In the genomic region with DNA sequence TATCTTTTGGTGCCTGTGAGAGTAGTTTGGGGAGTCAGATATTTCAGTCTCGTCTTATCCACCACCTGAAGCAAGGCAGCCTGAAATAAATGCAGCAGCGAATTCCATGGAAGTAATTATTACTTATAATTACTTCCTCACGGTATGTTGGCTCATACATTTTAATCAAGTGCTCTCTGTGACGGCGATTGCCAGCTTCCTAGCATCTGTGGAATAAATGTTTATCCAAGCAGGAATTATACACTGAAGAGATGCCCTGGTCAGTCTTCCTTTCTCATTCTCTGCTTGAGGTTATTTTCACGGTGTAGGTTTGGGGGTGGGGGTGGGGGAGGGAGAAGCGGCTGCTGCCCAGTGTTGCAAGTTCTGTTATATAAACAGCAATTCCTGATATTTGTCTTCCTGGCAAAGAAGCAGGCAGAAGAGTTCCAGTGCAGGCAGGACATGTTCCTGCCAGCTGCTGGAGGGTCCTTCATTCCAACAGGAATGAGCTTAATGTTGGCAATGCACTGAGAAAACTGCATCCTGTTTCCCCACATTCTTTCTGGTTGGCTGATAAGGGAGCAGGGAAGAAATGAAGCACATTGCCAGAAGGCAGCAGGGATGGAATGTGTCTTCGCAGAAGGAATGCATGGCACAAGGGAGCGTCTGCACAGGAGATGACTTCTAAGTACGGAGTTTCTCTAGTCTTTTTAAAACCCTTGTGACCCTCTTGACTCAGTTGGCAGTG, we compare ENCODE assay signal across 9 mouse cellular contexts. TPM values are rescaled to one million over a fixed set of nuclear protein-coding genes. Genes with fewer than 3 reads are reported as not detected.
A peak's percentile ranks its signal among the peaks of the same experiment; 100 is the strongest.
DNase-seq lines count a peak whose midpoint lies in the region; ATAC-seq and TF ChIP-seq lines count a peak whose summit lies in the region.
"Had no signal": no experiment of that assay in that cellular context is flagged by ENCODE, and none has a peak within 500 bp of the region (broad histone marks: within the 10 kb centered on the region; RNA-seq: fewer than 3 reads in every experiment).

No protein-coding gene starts in this region.

- H3K4me1 ChIP-seq in embryonic facial prominence, embryonic 14.5 days (ENCODE audit: control insufficient read depth, insufficient read depth, low read length), result peaks cover 5% of the 10 kb centered on the region; the same call in 1 of the 2 replicates
- H3K4me1 ChIP-seq in lung, adult 2 months (ENCODE audit: control insufficient read depth, insufficient read depth, low read length), result 0 out of 2 replicates have a peak, but pooled peaks cover 2% of the 10 kb centered on the region
- H3K4me1 ChIP-seq in kidney, embryonic 16.5 days (ENCODE audit: insufficient read depth, low read length), result peaks cover 10% of the 10 kb centered on the region

- no peak for TF ChIP-seq CTCF in layer of hippocampus, adult 2 months (conservative IDR thresholded peaks at IDR 0.05)
- TF ChIP-seq CTCF in lung, adult 2 months (IDR thresholded peaks at IDR 0.05; ENCODE audit: insufficient read depth, low read length), result no peak

- H3K36me3 ChIP-seq in embryonic facial prominence, embryonic 14.5 days (ENCODE audit: control insufficient read depth, insufficient read depth, low read length), result no peaks in the 10 kb centered on the region
- H3K36me3 ChIP-seq in kidney, embryonic 16.5 days (ENCODE audit: insufficient read depth, low read length), result no peaks in the 10 kb centered on the region

- peak in 1 of 2 experiments; percentile 26 for DNase-seq in layer of hippocampus, adult 2 months (ENCODE audit: low spot score in 2 of 2)
- no peak for DNase-seq in layer of hippocampus, postnatal 10 days (ENCODE audit: low spot score in 2 of 2)
- DNase-seq in embryonic facial prominence, embryonic 14.5 days (ENCODE audit: low spot score), result peak; percentile 62
- DNase-seq in lung, adult 2 months, result peak; percentile 12
- DNase-seq in retina, embryonic 14.5 days (ENCODE audit: low spot score), result peak; percentile 41
- no peak for DNase-seq in thymus, postnatal 0 days (ENCODE audit: low spot score)
- DNase-seq in spleen, postnatal 4 days (ENCODE audit: low spot score in 2 of 2), result no peak

- no peak for ATAC-seq in embryonic facial prominence, embryonic 14.5 days (ENCODE audit: low read depth)
- ATAC-seq in kidney, embryonic 16.5 days (ENCODE audit: low FRiP score, low TSS enrichment), result no peak; the same call in 1 of the 2 replicates

- H3K27ac ChIP-seq in layer of hippocampus, adult 2 months, result peak overlapping the region; percentile 36; the same call in 1 of the 2 replicates
- no peak overlapping the region for H3K27ac ChIP-seq in embryonic facial prominence, embryonic 14.5 days (replicated peaks; ENCODE audit: low read depth, low read length)
- H3K27ac ChIP-seq in kidney, embryonic 16.5 days (ENCODE audit: low read length), result no peak overlapping the region

- H3K4me2 ChIP-seq in embryonic facial prominence, embryonic 14.5 days (ENCODE audit: low read depth, low read length), result no peak overlapping the region; the same call in 1 of the 2 replicates
- H3K4me2 ChIP-seq in kidney, embryonic 16.5 days (replicated peaks; ENCODE audit: low read depth, low read length), result no peak overlapping the region; the same call in 1 of the 2 replicates

- no peaks in the 10 kb centered on the region for H3K27me3 ChIP-seq in embryonic facial prominence, embryonic 14.5 days (replicated peaks; ENCODE audit: control insufficient read depth, insufficient read depth, low read length)
- H3K27me3 ChIP-seq in kidney, embryonic 16.5 days (ENCODE audit: insufficient read depth, low read length), result no peaks in the 10 kb centered on the region

- no peak overlapping the region for H3K9ac ChIP-seq in embryonic facial prominence, embryonic 14.5 days (ENCODE audit: low read depth, low read length)
- no peak overlapping the region for H3K9ac ChIP-seq in kidney, embryonic 16.5 days (replicated peaks; ENCODE audit: low read length)

- H3K4me3 ChIP-seq in layer of hippocampus, adult 2 months, result no peak overlapping the region
- H3K4me3 ChIP-seq in embryonic facial prominence, embryonic 14.5 days (ENCODE audit: low read depth, low read length), result no peak overlapping the region
- H3K4me3 ChIP-seq in lung, adult 2 months (replicated peaks; ENCODE audit: extremely low read depth, low read depth, low read length), result no peak overlapping the region
- H3K4me3 ChIP-seq in kidney, embryonic 16.5 days (ENCODE audit: low read length), result no peak overlapping the region

- no peaks in the 10 kb centered on the region for H3K9me3 ChIP-seq in embryonic facial prominence, embryonic 14.5 days (ENCODE audit: control insufficient read depth, low read length)
- no peaks in the 10 kb centered on the region for H3K9me3 ChIP-seq in kidney, embryonic 16.5 days (ENCODE audit: low read length)

- WGBS in embryonic facial prominence, embryonic 14.5 days, result 21% methylated on average over 10 of the region's 10 CpGs
- WGBS in lung, adult 2 months, result 13% methylated on average over 10 of the region's 10 CpGs
- WGBS in kidney, embryonic 16.5 days, result 38% methylated on average over 10 of the region's 10 CpGs

- TF ChIP-seq POLR2A in lung, adult 2 months (IDR thresholded peaks at IDR 0.05; ENCODE audit: borderline replicate concordance, extremely low read depth, low read depth, low read length), result no peak

RNA-seq across cellular contexts. Expression of gene Rab3c, which starts 43.4 kb away (rescaled TPM):
- 100 to 1,000 TPM; 173 to 182 TPM for total RNA-seq in layer of hippocampus, adult 2 months (2021)
- total RNA-seq in layer of hippocampus, postnatal 10 days (2021), result 100 to 1,000 TPM; 154 to 168 TPM
- polyA plus RNA-seq in embryonic facial prominence, embryonic 14.5 days (2014; fragmentation: Nextera tagmentation; extraction: Ambion mirVana), result 2.9 and 3.0 TPM in 2 replicates
- 0.26 and 0.28 TPM in 2 replicates for polyA plus RNA-seq in lung, adult 2 months (2012; rRNA removed)
- not detected in 2 replicates for polyA plus RNA-seq in thymus, postnatal 0 days (2015; fragmentation: Nextera tagmentation; extraction: Ambion mirVana)
- 0.56 and 1.5 TPM in 2 replicates for polyA plus RNA-seq in kidney, embryonic 16.5 days (2015; fragmentation: Nextera tagmentation; extraction: Ambion mirVana)
- total RNA-seq: ES-E14 had no signal

Comparison
In these comparisons a context has a peak if more than half of its experiments do, and no peak if none do; other contexts are left out.
1. DNase-seq: peak in embryonic facial prominence, embryonic 14.5 days (single experiment), lung, adult 2 months (single experiment) and retina, embryonic 14.5 days (single experiment); none in layer of hippocampus, postnatal 10 days (0 of 2), thymus, postnatal 0 days (single experiment) and spleen, postnatal 4 days (0 of 2).